Mouse (Mus musculus): Measurements from ENCODE around the gene Proser2. TPM values are rescaled to one million over a fixed set of nuclear protein-coding genes. Genes with fewer than 3 reads are reported as not detected.

Gene Proser2
- polyA plus RNA-seq, 1 experiment from 2014 or later: 23.1 TPM

Other genes with a start within 250 kb of the Proser2 start
- 77.5 and 89.7 TPM in 2 replicates for gene Sec61a2, start 234.8 kb downstream of the Proser2 start, polyA plus RNA-seq (2015; fragmentation: Nextera tagmentation; extraction: Ambion mirVana)
- 2.5 and 4.6 TPM in 2 replicates for gene Dhtkd1, start 187.4 kb downstream of the Proser2 start, polyA plus RNA-seq (2015; fragmentation: Nextera tagmentation; extraction: Ambion mirVana)
- 10.0 and 10.4 TPM in 2 replicates for gene Upf2, start 178.7 kb downstream of the Proser2 start, polyA plus RNA-seq (2015; fragmentation: Nextera tagmentation; extraction: Ambion mirVana)
- 5.0 and 6.3 TPM in 2 replicates for gene Echdc3, start 82.8 kb upstream of the Proser2 start, polyA plus RNA-seq (2015; fragmentation: Nextera tagmentation; extraction: Ambion mirVana)
- gene Usp6nl, start 192.5 kb upstream of the Proser2 start, polyA plus RNA-seq (2015; fragmentation: Nextera tagmentation; extraction: Ambion mirVana): 8.7 and 9.5 TPM in 2 replicates

All from embryonic facial prominence, embryonic 15.5 days (tissue).